Mouse (Mus musculus) hindbrain, embryonic 12.5 days (tissue): ENCODE measurements around the gene Snta1. TPM values are rescaled to one million over a fixed set of nuclear protein-coding genes. Genes with fewer than 3 reads are reported as not detected.
A peak's percentile ranks its signal among the peaks of the same experiment; 100 is the strongest.

Experiments used
- ATAC-seq: fragments of 200-750 bp; cut with Nextera tagmentation; 2 replicates; pipeline ENCODE4 v1.8.0; 2017; ENCODE audit warnings: moderate TSS enrichment; ENCODE audit not compliant: low FRiP score
- H3K27ac ChIP-seq: fragments of 300-500 bp; sonication (generic); 2 replicates; pipeline ENCODE4 v1.5.1; 2016; ENCODE audit warnings: mild to moderate bottlenecking
- H3K27me3 ChIP-seq: fragments of 300-500 bp; sonication (generic); 2 replicates; pipeline ENCODE4 v1.6.1; 2016; ENCODE audit warnings: mild to moderate bottlenecking
- H3K36me3 ChIP-seq: fragments of 300-500 bp; sonication (generic); 2 replicates; pipeline ENCODE4 v1.6.1; 2016; ENCODE audit warnings: mild to moderate bottlenecking
- H3K4me1 ChIP-seq: fragments of 300-500 bp; sonication (generic); 2 replicates; pipeline ENCODE4 v1.6.1; 2016
- H3K4me2 ChIP-seq: fragments of 300-500 bp; sonication (generic); replicated peaks from 2 replicates; pipeline ENCODE4 v1.6.1; 2016; ENCODE audit warnings: mild to moderate bottlenecking
- H3K4me3 ChIP-seq: fragments of 300-500 bp; sonication (generic); 2 replicates; pipeline ENCODE4 v1.5.1; 2016; ENCODE audit warnings: mild to moderate bottlenecking
- H3K9ac ChIP-seq: fragments of 300-500 bp; sonication (generic); 2 replicates; pipeline ENCODE4 v1.6.1; 2016; ENCODE audit warnings: mild to moderate bottlenecking, moderate library complexity
- H3K9me3 ChIP-seq: fragments of 300-500 bp; sonication (generic); replicated peaks from 2 replicates; pipeline ENCODE4 v1.6.1; 2016; ENCODE audit warnings: mild to moderate bottlenecking
- WGBS: fragments of 180-500 bp; shearing (Covaris S2); methylation state at CpG from one replicate; pipeline ENCODE4 v1.1.7; 2016; 5-methylcytosine and 5-hydroxymethylcytosine counted together
- polyA plus RNA-seq: library from polyadenylated mRNA; unstranded; fragments of >200 nt; fragmentation: Nextera tagmentation; extraction: Ambion mirVana; gene quantifications from 2 replicates; pipeline ENCODE4 v1.2.1, GENCODE M21; 2016

Gene Snta1
- 8.9 and 9.7 TPM in 2 replicates for polyA plus RNA-seq

- Histone ChIP-seq H3K9me3 (no peaks in the 10 kb centered on the region), H3K27ac (0 out of 2 replicates have a peak within 1 kb of the TSS, but pooled peaks have one; percentile 14), H3K4me2 (peak within 1 kb of the TSS; percentile 86), H3K9ac (peak within 1 kb of the TSS; percentile 73), H3K27me3 (peaks cover 17% of the 10 kb centered on the region), H3K4me3 (peak within 1 kb of the TSS; percentile 82), H3K4me1 (peaks cover 24% of the 10 kb centered on the region), H3K36me3 (no peaks in the 10 kb centered on the region)
- peak; percentile 91 for ATAC-seq
- WGBS, result 1% methylated on average over 77 of the region's 84 CpGs
These were observed at the start of gene Snta1 for GRCm38 (mm10) chr2:154407643-154408445. Gene Snta1 (minus strand): TSS chr2:154408099.

GRCm38 (mm10) chr2:154456621-154457020, 48.7 kb upstream of the Snta1 start:
- Histone ChIP-seq H3K4me3 (no peak overlapping the region), H3K27ac (no peak overlapping the region), H3K27me3 (no peaks in the 10 kb centered on the region), H3K4me1 (peaks cover 26% of the 10 kb centered on the region), H3K9ac (no peak overlapping the region), H3K9me3 (no peaks in the 10 kb centered on the region), H3K4me2 (no peak overlapping the region), H3K36me3 (no peaks in the 10 kb centered on the region)
- ATAC-seq, result no peak

- ATAC-seq, result no peak
- H3K27ac ChIP-seq, result 0 out of 2 replicates have a peak overlapping the region, but pooled peaks have one; percentile 40
- H3K9me3 ChIP-seq, result no peaks in the 10 kb centered on the region
- peaks cover 26% of the 10 kb centered on the region for H3K4me1 ChIP-seq
- no peak overlapping the region for H3K4me3 ChIP-seq
- H3K36me3 ChIP-seq, result no peaks in the 10 kb centered on the region
- H3K4me2 ChIP-seq, result no peak overlapping the region; the same call in 1 of the 2 replicates
- WGBS, result 54% methylated on average over 5 of the region's 5 CpGs
- no peak overlapping the region for H3K9ac ChIP-seq
- H3K27me3 ChIP-seq, result no peaks in the 10 kb centered on the region
These were observed 47.9 kb upstream of the Snta1 start for GRCm38 (mm10) chr2:154455776-154456175.

GRCm38 (mm10) chr2:154454605-154455004, 46.7 kb upstream of the Snta1 start:
- no peaks in the 10 kb centered on the region for H3K9me3 ChIP-seq
- no peak overlapping the region for H3K4me3 ChIP-seq
- H3K9ac ChIP-seq, result no peak overlapping the region
- ATAC-seq, result 0 out of 2 replicates have a peak, but pooled peaks have one; percentile 50
- H3K4me2 ChIP-seq, result no peak overlapping the region
- WGBS, result 50% methylated on average over 3 of the region's 3 CpGs
- peaks cover 20% of the 10 kb centered on the region for H3K4me1 ChIP-seq
- H3K27ac ChIP-seq, result peak overlapping the region; percentile 40; the same call in 1 of the 2 replicates
- H3K27me3 ChIP-seq, result no peaks in the 10 kb centered on the region
- H3K36me3 ChIP-seq, result no peaks in the 10 kb centered on the region

- no peak for ATAC-seq
These were observed 46.2 kb upstream of the Snta1 start for GRCm38 (mm10) chr2:154454099-154454498.

GRCm38 (mm10) chr2:154452951-154453350, 45.1 kb upstream of the Snta1 start:
- H3K36me3 ChIP-seq, result peaks cover 2% of the 10 kb centered on the region; the same call in 1 of the 2 replicates
- H3K9me3 ChIP-seq, result no peaks in the 10 kb centered on the region
- H3K9ac ChIP-seq, result no peak overlapping the region
- H3K4me3 ChIP-seq, result no peak overlapping the region
- H3K4me2 ChIP-seq, result no peak overlapping the region
- H3K4me1 ChIP-seq, result peaks cover 20% of the 10 kb centered on the region
- no peak overlapping the region for H3K27ac ChIP-seq
- ATAC-seq, result no peak
- WGBS, result 95% methylated on average over 2 of the region's 2 CpGs
- H3K27me3 ChIP-seq, result no peaks in the 10 kb centered on the region

More at GRCm38 (mm10) chr2:154454099-154454498, 46.2 kb upstream of the Snta1 start:
- H3K27ac ChIP-seq, result peak overlapping the region; percentile 60
- no peaks in the 10 kb centered on the region for H3K27me3 ChIP-seq
- no peaks in the 10 kb centered on the region for H3K36me3 ChIP-seq
- 64% methylated on average over 1 of the region's 1 CpGs for WGBS
- no peak overlapping the region for H3K4me3 ChIP-seq
- no peak overlapping the region for H3K4me2 ChIP-seq
- H3K4me1 ChIP-seq, result peaks cover 20% of the 10 kb centered on the region
- no peaks in the 10 kb centered on the region for H3K9me3 ChIP-seq
- H3K9ac ChIP-seq, result no peak overlapping the region

- no peaks in the 10 kb centered on the region for H3K4me1 ChIP-seq
- no peaks in the 10 kb centered on the region for H3K27me3 ChIP-seq
- H3K36me3 ChIP-seq, result peaks cover 6% of the 10 kb centered on the region; the same call in 1 of the 2 replicates
- H3K4me2 ChIP-seq, result no peak overlapping the region
- H3K4me3 ChIP-seq, result no peak overlapping the region
- no peaks in the 10 kb centered on the region for H3K9me3 ChIP-seq
- no peak overlapping the region for H3K27ac ChIP-seq
- no peak for ATAC-seq
- H3K9ac ChIP-seq, result no peak overlapping the region
These were observed 40.7 kb upstream of the Snta1 start for GRCm38 (mm10) chr2:154448633-154449032.

GRCm38 (mm10) chr2:154447821-154448220, 39.9 kb upstream of the Snta1 start:
- Histone ChIP-seq H3K27ac (no peak overlapping the region), H3K9ac (no peak overlapping the region), H3K4me2 (no peak overlapping the region), H3K27me3 (no peaks in the 10 kb centered on the region), H3K36me3 (peaks cover 6% of the 10 kb centered on the region; the same call in 1 of the 2 replicates), H3K9me3 (no peaks in the 10 kb centered on the region), H3K4me3 (no peak overlapping the region), H3K4me1 (no peaks in the 10 kb centered on the region)
- 98% methylated on average over 8 of the region's 8 CpGs for WGBS
- ATAC-seq, result no peak

GRCm38 (mm10) chr2:154440453-154440852, 32.6 kb upstream of the Snta1 start:
- no peaks in the 10 kb centered on the region for H3K27me3 ChIP-seq

GRCm38 (mm10) chr2:154437191-154437527, 29.3 kb upstream of the Snta1 start:
- Histone ChIP-seq H3K27ac (peak overlapping the region; percentile 95), H3K9me3 (no peaks in the 10 kb centered on the region), H3K27me3 (no peaks in the 10 kb centered on the region), H3K36me3 (no peaks in the 10 kb centered on the region), H3K4me2 (peak overlapping the region; percentile 65), H3K4me1 (peaks cover 25% of the 10 kb centered on the region), H3K4me3 (peak overlapping the region; percentile 93), H3K9ac (peak overlapping the region; percentile 97)
- no peak for ATAC-seq
- WGBS, result 17% methylated on average over 7 of the region's 7 CpGs

More at GRCm38 (mm10) chr2:154440453-154440852, 32.6 kb upstream of the Snta1 start:
- no peak overlapping the region for H3K27ac ChIP-seq
- H3K4me1 ChIP-seq, result peaks cover 22% of the 10 kb centered on the region
- H3K9me3 ChIP-seq, result no peaks in the 10 kb centered on the region
- H3K9ac ChIP-seq, result no peak overlapping the region
- H3K36me3 ChIP-seq, result no peaks in the 10 kb centered on the region
- no peak overlapping the region for H3K4me2 ChIP-seq
- H3K4me3 ChIP-seq, result no peak overlapping the region
- no peak for ATAC-seq

GRCm38 (mm10) chr2:154436458-154437190, 28.7 kb upstream of the Snta1 start, which contains the start of gene Cbfa2t2:
Gene Cbfa2t2 (plus strand): TSS chr2:154436481.
- peak within 1 kb of the TSS; percentile 97 for H3K9ac ChIP-seq
- no peaks in the 10 kb centered on the region for H3K27me3 ChIP-seq
- no peaks in the 10 kb centered on the region for H3K36me3 ChIP-seq
- H3K27ac ChIP-seq, result peak within 1 kb of the TSS; percentile 95
- no peaks in the 10 kb centered on the region for H3K9me3 ChIP-seq
- H3K4me1 ChIP-seq, result peaks cover 25% of the 10 kb centered on the region
- under 1% methylated on average over 54 of the region's 70 CpGs for WGBS
- peak within 1 kb of the TSS; percentile 65 for H3K4me2 ChIP-seq
- peak; percentile 87 for ATAC-seq
- H3K4me3 ChIP-seq, result peak within 1 kb of the TSS; percentile 93

- 1% methylated on average over 44 of the region's 44 CpGs for WGBS
- peak overlapping the region; percentile 97; the same call in 1 of the 2 replicates for H3K9ac ChIP-seq
- H3K27me3 ChIP-seq, result no peaks in the 10 kb centered on the region
- no peaks in the 10 kb centered on the region for H3K36me3 ChIP-seq
- peaks cover 25% of the 10 kb centered on the region for H3K4me1 ChIP-seq
- peak overlapping the region; percentile 65 for H3K4me2 ChIP-seq
- ATAC-seq, result peak; percentile 98
- peak overlapping the region; percentile 95 for H3K27ac ChIP-seq
- peak overlapping the region; percentile 93 for H3K4me3 ChIP-seq
- H3K9me3 ChIP-seq, result no peaks in the 10 kb centered on the region
These were observed 28.2 kb upstream of the Snta1 start for GRCm38 (mm10) chr2:154436076-154436457.
